Mouse (Mus musculus) spleen, adult 10 weeks (tissue): Measurements from ENCODE around the gene Zfp819. TPM values are rescaled to one million over a fixed set of nuclear protein-coding genes. Genes with fewer than 3 reads are reported as not detected.

Experiments
- polyA plus RNA-seq: library from polyadenylated mRNA; stranded (reverse); fragments of 350-450 nt; fragmentation: Illumina TruSeq; extraction: RNeasy Lipid Tissue Mini Kit (QIAGEN cat#74804); gene quantifications from one replicate; pipeline ENCODE4 v1.2.3, GENCODE M21; 2015; ENCODE audit warnings: low replicate concordance; ENCODE audit not compliant: insufficient read depth

Gene Zfp819
- 0.28 TPM for polyA plus RNA-seq

DNA sequence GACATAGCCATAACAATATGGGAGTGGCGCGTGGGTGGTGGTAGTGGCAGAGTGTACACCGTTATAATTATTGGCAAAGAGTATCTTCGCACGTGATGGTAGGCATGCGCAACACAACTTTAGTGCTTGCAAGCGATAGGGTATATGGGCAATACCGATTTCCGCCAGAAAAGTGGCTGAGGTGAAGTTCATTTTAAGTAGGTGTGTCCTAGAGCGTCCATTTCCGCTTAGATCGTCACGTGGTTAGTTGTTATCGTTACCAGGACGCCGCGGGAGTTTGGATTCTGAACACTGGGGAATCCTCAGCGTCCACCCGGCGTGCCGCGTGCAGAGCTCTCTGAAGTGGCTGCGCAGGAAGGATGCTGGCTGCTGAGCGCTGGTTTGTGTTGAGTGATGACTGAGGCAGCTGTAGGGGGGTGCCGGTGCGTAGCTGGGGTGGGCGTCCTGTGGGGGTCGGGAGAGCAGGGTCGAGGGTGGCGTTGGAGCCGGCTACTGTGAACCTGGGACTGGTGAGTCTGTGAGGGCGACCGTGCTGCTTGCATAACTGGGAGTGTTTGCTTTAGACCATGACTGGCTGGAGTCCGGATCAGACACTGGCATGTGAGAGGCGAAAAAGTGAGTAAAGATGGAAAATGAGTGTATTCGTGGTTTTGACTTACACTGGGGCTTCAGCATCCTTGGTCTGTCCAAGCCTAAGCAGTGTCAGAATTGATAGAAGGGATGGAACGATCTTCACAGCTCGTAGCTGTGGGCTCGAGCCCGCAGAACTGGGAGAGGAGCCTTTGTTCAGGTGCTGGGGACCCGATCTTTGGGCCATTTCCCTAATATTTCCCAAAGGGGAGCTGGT, at the start of gene Zfp819:
Gene Zfp819, plus strand, starts transcription at position 274 of the 847 bp plus-strand sequence.

DNA sequence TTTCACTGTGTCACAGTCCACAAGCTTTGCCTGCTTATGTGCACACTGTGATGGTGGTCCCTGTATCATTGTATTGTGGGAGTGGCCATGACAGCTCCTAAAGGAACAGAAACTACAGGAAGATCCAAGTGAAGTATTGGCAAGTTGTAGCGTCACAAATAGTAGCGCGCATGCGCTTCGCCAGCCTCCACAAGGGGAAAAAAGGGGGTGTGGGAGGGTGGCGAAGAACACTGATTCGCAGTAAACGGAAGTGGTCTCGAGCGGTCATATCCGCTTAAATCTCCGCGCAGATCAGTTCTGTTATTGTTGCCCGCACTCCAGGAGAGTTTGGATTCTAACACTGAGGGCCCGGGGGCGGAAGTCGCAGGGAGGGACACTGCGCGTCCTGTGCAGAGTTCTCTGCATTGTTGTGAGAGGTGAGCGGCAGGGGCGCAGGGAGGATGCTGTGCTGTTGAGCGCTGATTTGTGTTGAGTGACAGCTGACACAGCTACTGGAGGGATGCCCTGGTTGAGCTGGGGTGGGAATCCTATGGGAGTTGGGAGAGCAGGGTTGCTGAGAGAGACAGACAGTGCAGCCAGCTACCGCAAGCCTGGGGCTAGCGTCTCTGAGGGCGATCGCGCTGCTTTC, 44.8 kb upstream of the Zfp819 start, which contains the start of gene Zfp658:
Gene Zfp658, plus strand, starts transcription at position 251 of the 628 bp plus-strand sequence.

DNA sequence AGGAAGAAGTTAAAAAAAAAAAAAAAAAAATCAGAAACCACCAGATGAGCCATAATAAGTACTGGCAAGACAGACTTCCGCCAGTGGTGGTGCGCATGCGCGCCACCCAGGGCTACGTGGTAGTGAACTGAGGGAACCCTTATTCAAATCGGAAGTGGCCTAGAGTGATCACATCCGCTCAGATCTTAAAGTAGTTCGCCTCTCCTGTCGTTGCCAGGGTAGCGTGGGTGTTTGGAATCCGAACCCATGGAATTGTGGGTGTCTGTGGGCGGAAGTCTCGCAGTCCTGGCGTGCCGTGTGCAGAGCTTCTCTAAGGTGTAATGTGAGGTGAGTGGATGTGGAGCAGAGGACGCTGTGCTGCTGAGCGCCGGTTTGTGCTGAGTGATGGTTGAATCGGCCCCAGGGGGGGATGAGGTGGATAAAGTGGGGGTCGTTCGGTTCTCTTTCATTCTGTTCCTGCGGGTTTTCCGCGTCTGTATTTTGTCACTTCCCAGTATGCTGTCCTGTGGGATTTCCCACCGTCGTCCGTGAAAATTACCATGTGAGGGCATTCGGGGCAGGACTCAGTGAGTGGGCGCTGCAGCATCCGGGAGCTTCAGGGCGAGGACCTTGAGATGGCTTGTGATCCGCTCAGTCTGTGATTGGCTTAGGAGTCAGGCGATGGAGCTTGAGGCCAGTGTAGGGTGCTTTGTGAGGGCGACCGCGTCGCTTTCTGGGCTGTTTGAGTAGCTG, 27.4 kb upstream of the Zfp819 start, which contains the start of gene Zfp719:
Gene Zfp719, plus strand, starts transcription at position 171 of the 732 bp plus-strand sequence.

DNA sequence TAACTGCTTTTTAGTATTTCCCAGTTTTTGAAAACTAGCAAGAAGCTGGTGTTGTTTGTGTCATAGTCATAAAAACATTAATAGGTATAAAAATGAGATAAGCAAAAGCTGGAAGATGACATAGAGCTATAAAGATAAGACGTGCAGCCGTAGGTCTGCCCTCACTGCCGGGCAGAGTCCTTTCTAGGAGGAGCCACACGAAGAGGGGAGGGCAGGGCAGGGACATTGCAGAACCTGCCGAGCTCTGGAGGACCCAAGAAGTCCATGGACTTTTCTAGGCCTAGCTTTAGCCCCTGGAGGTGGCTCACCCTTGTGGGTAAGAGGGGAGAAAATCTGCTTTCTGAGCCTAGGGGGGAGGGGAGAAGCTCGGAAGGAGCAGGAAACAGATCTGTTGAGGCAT, 27.5 kb downstream of the Zfp819 start, which contains the start of gene Ceacam18:
Gene Ceacam18, plus strand, starts transcription at position 208 of the 400 bp plus-strand sequence.

DNA sequence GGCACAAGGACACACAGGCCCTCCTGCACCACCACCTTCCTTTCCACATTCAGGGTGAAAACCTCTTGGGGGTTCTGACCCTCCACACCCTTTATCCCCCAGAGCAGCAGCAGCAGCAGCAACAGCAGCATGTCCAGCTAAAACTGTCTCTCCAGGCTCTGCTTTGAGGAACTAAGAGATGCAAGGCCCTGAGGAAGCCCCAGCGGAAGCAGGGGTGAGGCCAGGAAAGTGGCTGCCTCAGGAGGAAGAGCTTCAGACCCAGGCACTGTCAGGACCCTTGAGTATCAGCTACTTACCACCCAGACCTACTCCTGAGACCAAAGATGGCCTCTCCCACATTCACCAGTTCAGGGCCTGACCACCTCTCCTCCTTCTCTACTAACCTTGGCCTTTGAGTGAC, 53.0 kb downstream of the Zfp819 start, which contains the start of gene Siglece:
Gene Siglece, minus strand, starts transcription at position 160 of the 400 bp plus-strand sequence.

Other genes starting within 250 kb of the Zfp819 start
- 244 TPM for gene Siglecg, start 199.0 kb upstream of the Zfp819 start, polyA plus RNA-seq
- gene Lim2, start 179.5 kb upstream of the Zfp819 start, polyA plus RNA-seq = not detected
- 79.6 TPM for gene Nkg7, start 170.1 kb upstream of the Zfp819 start, polyA plus RNA-seq
- not detected for gene Cldnd2, start 166.4 kb upstream of the Zfp819 start, polyA plus RNA-seq
- gene Etfb, start 163.1 kb upstream of the Zfp819 start, polyA plus RNA-seq = 48.7 TPM
- gene Gm45233, start 163.0 kb upstream of the Zfp819 start, polyA plus RNA-seq = not detected
- gene Vsig10l, start 144.0 kb upstream of the Zfp819 start, polyA plus RNA-seq = 1.5 TPM
- not detected for gene Iglon5, start 117.1 kb upstream of the Zfp819 start, polyA plus RNA-seq
- gene 4931406B18Rik, start 101.2 kb upstream of the Zfp819 start, polyA plus RNA-seq = 0.12 TPM
- 36.3 TPM for gene Cd33, start 62.7 kb upstream of the Zfp819 start, polyA plus RNA-seq
- gene Zfp658, start 44.9 kb upstream of the Zfp819 start, polyA plus RNA-seq = 9.9 TPM
- gene Zfp719, start 27.6 kb upstream of the Zfp819 start, polyA plus RNA-seq = 7.9 TPM
- gene Ceacam18, start 27.5 kb downstream of the Zfp819 start, polyA plus RNA-seq = not detected
- 26.2 TPM for gene Siglece, start 53.0 kb downstream of the Zfp819 start, polyA plus RNA-seq
- gene Ctu1, start 64.8 kb downstream of the Zfp819 start, polyA plus RNA-seq = 5.7 TPM
- gene Klk14, start 83.2 kb downstream of the Zfp819 start, polyA plus RNA-seq = not detected
- not detected for gene Klk13, start 105.4 kb downstream of the Zfp819 start, polyA plus RNA-seq
- gene Klk12, start 161.7 kb downstream of the Zfp819 start, polyA plus RNA-seq = not detected
- gene Klk11, start 167.4 kb downstream of the Zfp819 start, polyA plus RNA-seq = not detected
- not detected for gene Klk10, start 173.9 kb downstream of the Zfp819 start, polyA plus RNA-seq
- not detected for gene Klk9, start 184.7 kb downstream of the Zfp819 start, polyA plus RNA-seq
- 18.2 TPM for gene Klk8, start 190.4 kb downstream of the Zfp819 start, polyA plus RNA-seq
- gene Klk7, start 204.1 kb downstream of the Zfp819 start, polyA plus RNA-seq = not detected
- not detected for gene Klk6, start 217.3 kb downstream of the Zfp819 start, polyA plus RNA-seq
- gene Klk5, start 234.8 kb downstream of the Zfp819 start, polyA plus RNA-seq = not detected